Mouse (Mus musculus): Measurements from ENCODE around the gene Mrnip. TPM values are rescaled to one million over a fixed set of nuclear protein-coding genes. Genes with fewer than 3 reads are reported as not detected.

Gene Mrnip
- total RNA-seq, 2 experiments from 2014 or later: 13.3 to 14.2 TPM

- no peak for DNase-seq (ENCODE audit: extremely low spot score in 1 of 2, low spot score in 2 of 2)
- intact Hi-C loops (cut with DNase I): no loop called here
- TF ChIP-seq CTCF (IDR thresholded peaks at IDR 0.05): no peak
- no peak overlapping the region for H3K27ac ChIP-seq
- no peak overlapping the region for H3K4me3 ChIP-seq
These were observed 71.0 kb downstream of the Mrnip start for GRCm38 (mm10) chr11:50245269-50245668.

- TF ChIP-seq CTCF (IDR thresholded peaks at IDR 0.05): no peak
- H3K27ac ChIP-seq: no peak overlapping the region
- no peak for DNase-seq (ENCODE audit: extremely low spot score in 1 of 2, low spot score in 2 of 2)
- intact Hi-C loops (cut with DNase I): no loop called here
- no peak overlapping the region for H3K4me3 ChIP-seq
These were observed 74.4 kb downstream of the Mrnip start for GRCm38 (mm10) chr11:50248473-50249171.

Small RNA genes within 50 kb of the gene (microRNA-seq; reads per million reads assigned to microRNA genes)
- 1.2 to 2.2 reads per million in 2 experiments for gene Mir6919

Other genes starting within 250 kb of the Mrnip start
- gene Rnf130, start 149.1 kb upstream of the Mrnip start, total RNA-seq (2021): 10 to 100 TPM; 91.9 to 95.4 TPM
- gene Tbc1d9b, start 43.0 kb upstream of the Mrnip start, total RNA-seq (2021): 100 to 1,000 TPM; 118 to 124 TPM
- 100 to 1,000 TPM; 474 to 490 TPM for gene Sqstm1, start 36.4 kb downstream of the Mrnip start, total RNA-seq (2021)
- gene Mgat4b, start 36.4 kb downstream of the Mrnip start, total RNA-seq (2021): 10 to 100 TPM; 63.1 to 67.0 TPM
- gene Ltc4s, start 64.2 kb downstream of the Mrnip start, total RNA-seq (2021): 1 to 10 TPM; 5.9 to 8.7 TPM
- gene Maml1, start 117.9 kb downstream of the Mrnip start, total RNA-seq (2021): 10 to 100 TPM; 11.1 to 11.5 TPM
- gene Canx, start 151.2 kb downstream of the Mrnip start, total RNA-seq (2021): 100 to 1,000 TPM; 387 to 418 TPM
- gene Cby3, start 180.0 kb downstream of the Mrnip start, total RNA-seq (2021): not detected
- 100 to 1,000 TPM; 272 to 274 TPM for gene Hnrnph1, start 202.5 kb downstream of the Mrnip start, total RNA-seq (2021)